Mouse (Mus musculus) bone marrow macrophage, adult 2 months (primary cell): ENCODE measurements around the gene Ttc7.

Experiments
- CTCF ChIP-seq: IDR thresholded peaks from 2 replicates; pipeline ENCODE4 v1.5.1; 2012; ENCODE audit warnings: low read depth, mild to moderate bottlenecking, low read length, moderate library complexity
- POLR2A ChIP-seq: IDR thresholded peaks from 2 replicates; pipeline ENCODE4 v1.6.1; 2012; ENCODE audit warnings: mild to moderate bottlenecking, low read depth, low read length, borderline replicate concordance

DNA sequence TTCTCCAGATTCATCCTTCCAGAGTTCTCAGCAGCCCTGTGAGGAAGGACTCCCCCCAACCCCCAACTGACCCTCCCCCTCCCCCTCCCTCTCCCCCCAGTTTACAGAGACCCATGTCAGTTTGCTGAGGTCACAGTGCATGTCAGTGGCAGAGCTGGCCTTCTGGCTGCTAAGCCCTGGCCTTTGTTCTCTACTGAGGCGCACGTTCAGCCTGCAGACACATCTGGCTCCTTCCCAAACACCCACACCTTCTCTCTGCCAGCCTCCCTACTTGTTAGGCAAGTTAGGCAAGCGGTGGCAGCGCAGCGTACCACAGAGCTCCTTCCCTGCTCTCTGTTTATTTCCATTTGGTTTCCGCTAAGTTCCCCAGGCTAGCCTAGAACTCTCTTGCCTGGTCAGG is 94.8 kb downstream of the Ttc7 start:
- TF ChIP-seq POLR2A (no peak), CTCF (no peak)
